Mouse (Mus musculus) CD4-positive helper T cell, adult 2 months (primary cell): ENCODE measurements around the gene Mapkapk5.

Experiments used
- DNase-seq: peaks from one replicate; pipeline ENCODE4 v3.0.0-alpha.2; 2012; ENCODE audit warnings: low read depth, missing footprints, low spot score

The Mapkapk5 gene

GRCm38 (mm10) chr5:121500719-121501118 lies 45.0 kb downstream of the Mapkapk5 start:
- no peak for DNase-seq

- no peak for DNase-seq
Measured at GRCm38 (mm10) chr5:121493305-121493704, 52.4 kb downstream of the Mapkapk5 start.

GRCm38 (mm10) chr5:121484801-121485200 lies 60.9 kb downstream of the Mapkapk5 start:
- DNase-seq = no peak

GRCm38 (mm10) chr5:121477680-121478079 lies 68.0 kb downstream of the Mapkapk5 start:
- peak; percentile 71 for DNase-seq

GRCm38 (mm10) chr5:121476040-121476439 lies 69.7 kb downstream of the Mapkapk5 start:
- no peak for DNase-seq
